Mouse (Mus musculus) mesoderm, embryonic 11.5 days (tissue): ENCODE data around the gene Esr2.

ENCODE experiments used
- DNase-seq: peaks from one replicate; pipeline ENCODE4 v3.0.0-alpha.2; 2012; ENCODE audit warnings: low read depth, low spot score

Gene Esr2

DNA sequence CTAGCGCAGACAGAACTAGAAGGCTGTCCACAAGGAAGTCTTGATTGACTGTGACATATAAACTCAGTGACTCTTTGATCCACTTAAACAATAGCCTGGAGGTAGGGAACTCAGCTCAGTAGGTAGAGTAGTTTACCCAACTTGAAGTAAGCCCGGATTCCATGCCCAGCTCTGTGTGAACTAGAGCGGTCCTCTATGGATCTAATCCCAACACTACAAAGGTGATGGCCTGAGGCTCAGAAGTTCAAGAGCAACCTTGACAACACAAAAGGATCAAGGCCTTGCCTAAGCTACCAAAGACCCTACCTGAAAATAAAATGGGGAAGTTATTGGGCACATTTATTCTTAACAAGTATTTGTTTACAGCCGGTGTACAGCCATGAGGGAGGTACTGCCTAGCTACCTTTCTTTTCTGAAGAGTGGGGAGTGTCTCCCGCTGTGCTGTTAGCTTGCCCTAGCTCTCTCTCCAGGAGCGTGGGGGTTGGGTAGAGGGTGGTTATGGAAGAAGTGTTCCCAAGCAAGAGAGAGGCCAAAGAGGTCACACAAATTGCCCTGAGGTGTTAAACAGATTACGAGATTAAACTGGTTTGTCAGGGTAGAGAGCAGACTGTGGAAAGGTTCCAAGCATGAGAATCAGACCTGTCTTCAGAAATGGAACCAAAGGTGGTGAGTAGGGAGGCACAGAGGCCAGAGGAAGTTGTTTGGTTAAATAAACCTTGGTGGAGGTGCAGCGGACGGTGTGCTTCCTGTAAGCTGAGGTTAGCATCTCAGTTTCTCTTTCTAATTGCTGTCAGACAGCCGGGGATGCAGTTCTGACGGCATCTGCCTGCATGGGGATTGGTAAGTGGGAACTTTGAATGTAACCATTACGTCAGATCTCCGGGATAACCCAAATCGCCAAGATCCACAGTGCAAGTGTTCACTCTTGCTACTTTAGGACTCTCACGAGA lies 90.8 kb downstream of the Esr2 start:
- no peak for DNase-seq

DNA sequence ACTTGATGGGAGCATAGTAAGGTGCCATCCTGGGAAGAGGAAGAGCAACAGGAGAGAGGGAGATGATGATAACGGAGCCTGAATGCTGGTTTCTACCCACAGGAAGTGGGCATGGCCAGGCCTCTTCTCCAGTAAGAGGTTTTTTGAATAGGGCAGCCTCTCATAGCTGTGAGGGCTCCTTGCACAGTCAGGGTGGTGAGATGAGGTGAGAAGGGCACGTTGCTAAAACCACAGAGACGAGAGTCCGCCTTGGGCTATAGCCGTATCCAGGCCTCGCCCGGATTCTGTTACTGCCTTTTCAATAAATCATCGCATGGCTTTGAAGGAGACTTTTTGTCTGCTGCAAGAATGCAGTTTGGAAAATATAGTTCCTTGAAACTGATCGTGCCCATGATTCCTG lies 92.0 kb downstream of the Esr2 start:
- DNase-seq = no peak

- DNase-seq = peak; percentile 65
Observed at GRCm38 (mm10) chr12:76081557-76082211, 95.4 kb downstream of the Esr2 start.

DNA sequence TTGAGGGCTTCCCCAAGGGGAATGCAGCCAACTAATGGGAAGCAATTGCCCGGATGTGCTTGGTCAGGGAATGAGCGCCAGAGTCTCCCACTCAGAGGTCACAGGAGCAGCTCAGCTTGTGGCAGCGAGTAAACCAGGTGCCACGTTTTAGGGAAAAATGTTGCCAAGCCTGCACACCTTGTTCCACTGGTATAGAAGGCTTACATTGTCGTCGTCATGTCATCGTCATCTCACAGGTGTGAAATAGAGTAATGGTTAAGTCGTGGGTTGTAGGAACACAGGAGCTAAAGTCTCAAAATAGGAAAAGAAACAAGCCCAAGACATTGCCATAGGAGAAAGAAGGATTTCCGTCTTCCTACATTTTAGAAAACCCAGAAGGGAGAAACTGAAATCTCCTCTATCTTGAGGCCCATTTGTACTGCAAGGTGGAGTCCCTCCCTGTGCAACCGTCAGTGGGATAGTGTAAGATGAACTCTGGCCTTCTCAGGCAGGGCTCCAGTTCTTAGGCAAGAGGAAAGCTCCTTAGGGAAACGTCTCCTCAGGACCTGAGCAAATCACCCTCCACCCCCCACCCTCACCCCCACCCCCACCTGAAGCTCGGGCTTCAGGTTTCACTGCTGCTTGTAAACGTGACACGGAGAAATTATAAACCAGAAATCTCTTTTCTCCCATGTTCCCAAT lies 96.0 kb downstream of the Esr2 start:
- DNase-seq = no peak

DNA sequence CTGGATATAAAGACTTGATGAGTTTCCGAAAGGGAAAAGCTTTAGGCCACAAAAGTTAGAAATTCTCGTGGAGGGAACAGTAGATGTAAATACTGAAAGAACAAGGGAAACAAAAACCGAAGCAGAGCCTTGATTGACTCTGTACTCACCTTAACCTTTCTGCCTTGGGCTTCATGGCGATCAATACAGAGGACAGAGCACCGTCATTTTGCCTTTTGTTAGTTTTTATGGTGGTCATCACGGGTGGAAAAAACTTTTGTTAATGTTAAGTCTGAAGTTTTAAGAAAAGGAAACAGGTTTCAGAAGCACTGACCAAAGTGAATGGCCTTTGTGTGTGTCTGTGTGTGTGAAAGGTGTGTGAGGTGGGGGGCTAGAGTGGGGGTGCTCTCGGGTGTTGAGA lies 103.1 kb downstream of the Esr2 start:
- no peak for DNase-seq

DNA sequence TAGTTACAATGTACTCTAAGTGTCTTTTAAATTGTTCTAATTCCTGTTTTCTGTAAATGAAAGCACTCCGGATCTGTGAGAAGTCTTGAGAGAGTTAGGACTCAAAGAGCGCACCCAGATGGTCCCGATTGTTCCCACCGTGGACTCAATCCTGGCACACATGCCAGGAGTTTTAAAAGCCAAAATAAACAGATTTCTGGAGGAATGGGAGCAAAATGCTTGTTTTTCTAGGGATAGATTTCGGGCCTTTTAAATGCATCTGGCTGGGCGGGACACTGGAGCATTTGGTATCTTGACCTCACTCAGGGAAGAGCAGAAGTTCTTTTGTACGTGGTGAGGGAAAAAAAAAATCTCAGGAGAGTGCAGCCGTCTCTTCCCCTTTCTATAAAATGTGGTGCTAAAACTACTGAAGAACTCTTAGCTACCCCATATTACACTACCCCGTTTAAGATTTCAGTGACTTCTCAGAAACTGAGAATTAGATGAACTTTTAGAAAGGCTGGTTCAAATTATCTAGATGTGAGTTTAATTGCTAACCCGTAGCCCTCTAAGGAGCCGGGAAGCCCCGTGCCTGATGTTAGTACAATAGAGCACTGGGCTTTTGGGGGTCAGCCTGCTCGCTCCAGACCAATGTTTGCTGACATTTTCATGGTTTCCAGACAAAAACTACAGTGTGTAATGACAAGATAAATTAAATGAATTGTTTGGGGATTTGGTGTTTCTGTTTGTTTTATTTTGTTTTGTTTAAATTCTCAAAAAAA lies 103.8 kb downstream of the Esr2 start:
- DNase-seq = peak; percentile 41

GRCm38 (mm10) chr12:76071935-76072849 lies 104.9 kb downstream of the Esr2 start:
- peak; percentile 65 for DNase-seq
